Mouse (Mus musculus) retina, embryonic 14.5 days (tissue): ENCODE measurements at regions not wholly inside any gene's neighbourhood (a gene's known extent, or its start where the extent isn't known, plus 50 kb on each side); places are given as distances from the start of the nearest gene placed in this dataset.

ENCODE experiments used
- DNase-seq: peaks from one replicate; pipeline ENCODE4 v3.0.0-alpha.2; 2015; ENCODE audit warnings: low spot score

- peak; percentile 47 for DNase-seq
These were observed 220.1 kb downstream of the Elavl2 start for GRCm38 (mm10) chr4:91180241-91181096.

- DNase-seq, result peak; percentile 21
These were observed 236.1 kb downstream of the Elavl2 start for GRCm38 (mm10) chr4:91164280-91165121.

- DNase-seq, result no peak
These were observed 243.5 kb downstream of the Elavl2 start for GRCm38 (mm10) chr4:91157047-91157446.

GRCm38 (mm10) chr4:91144666-91145065 is 255.9 kb downstream of the Elavl2 start:
- no peak for DNase-seq

- no peak for DNase-seq
These were observed 256.7 kb downstream of the Elavl2 start for GRCm38 (mm10) chr4:91143906-91144305.

- no peak for DNase-seq
These were observed 265.3 kb downstream of the Elavl2 start for GRCm38 (mm10) chr4:91135327-91135726.

GRCm38 (mm10) chr4:91132266-91132665 is 268.3 kb downstream of the Elavl2 start:
- DNase-seq, result no peak

- no peak for DNase-seq
These were observed 280.3 kb downstream of the Elavl2 start for GRCm38 (mm10) chr4:91120277-91120676.

GRCm38 (mm10) chr4:91116807-91117609 is 283.6 kb downstream of the Elavl2 start:
- DNase-seq, result no peak

- DNase-seq, result no peak
These were observed 288.6 kb downstream of the Elavl2 start for GRCm38 (mm10) chr4:91111684-91112681.

GRCm38 (mm10) chr4:91096086-91096485 is 304.5 kb downstream of the Elavl2 start:
- DNase-seq, result peak; percentile 33

- DNase-seq, result no peak
These were observed 306.2 kb downstream of the Elavl2 start for GRCm38 (mm10) chr4:91094382-91094781.

GRCm38 (mm10) chr4:91093885-91094284 is 306.7 kb downstream of the Elavl2 start:
- DNase-seq, result no peak

GRCm38 (mm10) chr4:91092323-91092722 is 308.3 kb downstream of the Elavl2 start:
- peak; percentile 63 for DNase-seq

- DNase-seq, result no peak
These were observed 308.7 kb downstream of the Elavl2 start for GRCm38 (mm10) chr4:91091910-91092309.

GRCm38 (mm10) chr4:91083950-91084349 is 316.6 kb downstream of the Elavl2 start:
- DNase-seq, result peak; percentile 53

- DNase-seq, result no peak
These were observed 319.1 kb downstream of the Elavl2 start for GRCm38 (mm10) chr4:91081447-91081846.

GRCm38 (mm10) chr4:91080620-91081441 is 319.8 kb downstream of the Elavl2 start:
- DNase-seq, result peak; percentile 77

- no peak for DNase-seq
These were observed 329.3 kb downstream of the Elavl2 start for GRCm38 (mm10) chr4:91071263-91071662.

- no peak for DNase-seq
These were observed 339.7 kb downstream of the Elavl2 start for GRCm38 (mm10) chr4:91060933-91061332.
